Mouse (Mus musculus) liver, postnatal 0 days (tissue): ENCODE measurements around the gene Borcs8.

Experiments used
- CTCF ChIP-seq: sonication (generic); IDR thresholded peaks from 2 replicates; pipeline ENCODE4 v1.5.1; 2016; ENCODE audit warnings: antibody characterized with exemption, low read depth
- EP300 ChIP-seq: IDR thresholded peaks from 2 replicates; pipeline ENCODE4 v1.6.1; 2016; ENCODE audit warnings: antibody characterized with exemption, low read depth, mild to moderate bottlenecking

- TF ChIP-seq CTCF = no peak
- TF ChIP-seq EP300 = no peak
Measured at GRCm38 (mm10) chr8:70120667-70121066, 18.6 kb upstream of the Borcs8 start, which contains the start of gene Ncan.
